Mouse (Mus musculus) retina, postnatal 7 days (tissue): ENCODE measurements at regions not wholly inside any gene's neighbourhood (a gene's known extent, or its start where the extent isn't known, plus 50 kb on each side); places are given as distances from the start of the nearest gene placed in this dataset.

Experiments
- DNase-seq: peaks from one replicate; pipeline ENCODE4 v3.0.0-alpha.2; 2012; ENCODE audit warnings: low read depth, low spot score

GRCm38 (mm10) chr8:64542501-64542900, 150.4 kb downstream of the Cpe start:
- no peak for DNase-seq

- no peak for DNase-seq
Measured at GRCm38 (mm10) chr8:64539846-64540472, 152.9 kb downstream of the Cpe start.

- DNase-seq = no peak
Measured at GRCm38 (mm10) chr8:64531780-64532179, 161.1 kb downstream of the Cpe start.

GRCm38 (mm10) chr8:64522441-64523102, 170.3 kb downstream of the Cpe start:
- no peak for DNase-seq

GRCm38 (mm10) chr8:64519650-64520049, 173.2 kb downstream of the Cpe start:
- DNase-seq = no peak

- DNase-seq = no peak
Measured at GRCm38 (mm10) chr8:64515923-64516322, 176.9 kb downstream of the Cpe start.

GRCm38 (mm10) chr8:64497281-64498060, 195.4 kb downstream of the Cpe start:
- DNase-seq = no peak

GRCm38 (mm10) chr8:64496333-64497213, 196.3 kb downstream of the Cpe start:
- no peak for DNase-seq

- DNase-seq = no peak
Measured at GRCm38 (mm10) chr8:64491561-64491960, 201.3 kb downstream of the Cpe start.

GRCm38 (mm10) chr8:64488057-64488456, 204.8 kb downstream of the Cpe start:
- no peak for DNase-seq

GRCm38 (mm10) chr8:64473276-64473675, 219.6 kb downstream of the Cpe start:
- DNase-seq = no peak

GRCm38 (mm10) chr8:64472801-64473270, 220.0 kb downstream of the Cpe start:
- no peak for DNase-seq

- DNase-seq = no peak
Measured at GRCm38 (mm10) chr8:64461136-64461535, 231.7 kb downstream of the Cpe start.

GRCm38 (mm10) chr8:64456970-64457369, 235.9 kb downstream of the Cpe start:
- no peak for DNase-seq

- no peak for DNase-seq
Measured at GRCm38 (mm10) chr8:64454736-64455135, 238.1 kb downstream of the Cpe start.

GRCm38 (mm10) chr8:64445366-64445765, 239.3 kb upstream of the Tll1 start:
- DNase-seq = no peak

GRCm38 (mm10) chr8:64444429-64444828, 238.4 kb upstream of the Tll1 start:
- no peak for DNase-seq

- no peak for DNase-seq
Measured at GRCm38 (mm10) chr8:64438489-64438888, 232.4 kb upstream of the Tll1 start.

GRCm38 (mm10) chr8:64434648-64435047, 228.6 kb upstream of the Tll1 start:
- DNase-seq = peak; percentile 5

GRCm38 (mm10) chr8:64422850-64423214, 216.8 kb upstream of the Tll1 start:
- DNase-seq = no peak

- DNase-seq = no peak
Measured at GRCm38 (mm10) chr8:64422200-64422849, 216.3 kb upstream of the Tll1 start.
